Mouse (Mus musculus): ENCODE data around the gene Hspa5. TPM values are rescaled to one million over a fixed set of nuclear protein-coding genes. Genes with fewer than 3 reads are reported as not detected.
"Not testable (repeated sequence)": the region's sequence is repeated elsewhere in the genome, so short reads cannot be mapped to it uniquely, and the experiment has no call there.

Gene Hspa5
- polyA plus RNA-seq, 1 experiment from 2014 or later, result 937 TPM

DNA sequence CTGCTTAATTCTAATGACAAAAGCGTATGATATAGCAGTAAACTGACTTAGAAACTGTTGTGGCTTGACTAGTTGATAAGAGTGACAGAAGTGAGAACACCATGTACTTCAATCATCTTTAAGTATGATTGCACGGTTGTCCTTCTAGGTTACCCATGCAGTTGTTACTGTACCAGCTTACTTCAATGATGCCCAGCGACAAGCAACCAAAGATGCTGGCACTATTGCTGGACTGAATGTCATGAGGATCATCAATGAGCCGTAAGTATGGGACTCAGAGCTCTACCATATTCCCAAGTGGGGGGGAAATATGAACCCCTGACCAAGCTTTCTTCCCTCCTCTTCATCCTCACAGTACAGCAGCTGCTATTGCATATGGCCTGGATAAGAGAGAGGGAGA, 1.9 kb downstream of the Hspa5 start:
- peak overlapping the region; percentile 96 for H3K4me3 ChIP-seq
- no peak for ATAC-seq (ENCODE audit: low FRiP score, low read depth)
- 90% methylated on average over 4 of the region's 4 CpGs for WGBS
- peak overlapping the region; percentile 98 for H3K9ac ChIP-seq
- peaks cover 56% of the 10 kb centered on the region for H3K36me3 ChIP-seq
- H3K4me1 ChIP-seq, result peaks cover 48% of the 10 kb centered on the region
- H3K27ac ChIP-seq, result no peak overlapping the region
- H3K9me3 ChIP-seq, result no peaks in the 10 kb centered on the region
- H3K27me3 ChIP-seq, result no peaks in the 10 kb centered on the region
- H3K4me2 ChIP-seq (replicated peaks), result peak overlapping the region; percentile 71

DNA sequence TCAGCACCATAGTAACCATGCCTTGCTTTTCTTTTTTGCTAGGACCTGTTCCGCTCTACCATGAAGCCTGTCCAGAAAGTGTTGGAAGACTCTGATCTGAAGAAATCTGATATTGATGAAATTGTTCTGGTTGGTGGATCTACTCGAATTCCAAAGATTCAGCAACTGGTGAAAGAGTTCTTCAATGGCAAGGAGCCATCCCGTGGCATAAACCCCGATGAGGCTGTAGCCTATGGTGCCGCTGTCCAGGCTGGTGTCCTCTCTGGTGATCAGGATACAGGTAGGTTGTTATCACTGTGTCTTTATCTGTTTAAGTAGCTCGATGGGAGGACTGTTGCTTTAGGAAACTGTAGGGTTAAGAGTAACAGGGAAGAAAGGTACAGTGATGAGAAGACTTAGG, 2.7 kb downstream of the Hspa5 start:
- no peaks in the 10 kb centered on the region for H3K9me3 ChIP-seq
- H3K4me3 ChIP-seq, result peak overlapping the region; percentile 96
- WGBS, result 89% methylated on average over 6 of the region's 6 CpGs
- no peaks in the 10 kb centered on the region for H3K27me3 ChIP-seq
- no peak overlapping the region for H3K27ac ChIP-seq
- 0 out of 2 replicates have a peak overlapping the region, but pooled peaks have one; percentile 98 for H3K9ac ChIP-seq
- peaks cover 64% of the 10 kb centered on the region for H3K36me3 ChIP-seq
- H3K4me2 ChIP-seq (replicated peaks), result peak overlapping the region; percentile 71
- H3K4me1 ChIP-seq, result peaks cover 48% of the 10 kb centered on the region
- ATAC-seq (ENCODE audit: low FRiP score, low read depth), result no peak

DNA sequence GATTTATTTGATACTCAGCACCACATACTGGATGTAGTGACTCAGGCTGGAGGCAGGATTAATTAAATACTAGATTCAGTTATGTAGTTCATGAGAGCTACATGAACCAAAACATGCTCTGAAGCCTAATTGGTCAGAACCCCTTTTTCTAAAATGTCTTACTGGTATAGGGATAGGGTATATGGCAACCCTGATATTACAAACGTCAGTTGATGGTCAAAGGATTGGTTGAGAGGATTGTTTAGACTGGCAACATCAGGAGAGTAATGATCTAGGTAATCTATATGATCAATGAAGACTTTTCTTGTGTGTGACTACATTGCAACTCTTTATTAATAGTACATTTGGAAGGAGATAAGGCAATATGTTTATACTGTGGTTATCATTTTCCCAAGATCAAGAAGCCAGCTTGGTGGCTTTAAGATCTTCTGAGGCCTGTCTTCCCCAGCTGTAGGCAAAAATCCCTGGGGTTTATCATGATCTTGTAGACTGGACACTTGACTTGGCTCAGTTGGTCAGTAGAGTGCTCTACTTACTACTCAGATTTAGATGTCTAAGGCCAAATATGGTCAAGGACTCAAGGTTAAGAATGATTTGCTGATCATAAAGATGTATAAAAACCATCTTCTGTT, 5.6 kb downstream of the Hspa5 start:
- H3K36me3 ChIP-seq, result peaks cover 88% of the 10 kb centered on the region
- peak overlapping the region; percentile 71 for H3K4me2 ChIP-seq (replicated peaks)
- ATAC-seq (ENCODE audit: low FRiP score, low read depth), result no peak
- no peaks in the 10 kb centered on the region for H3K27me3 ChIP-seq
- WGBS, result 49% methylated on average over 1 of the region's 1 CpGs
- no peak overlapping the region for H3K27ac ChIP-seq
- H3K9me3 ChIP-seq, result no peaks in the 10 kb centered on the region
- peak overlapping the region; percentile 15; the same call in 1 of the 2 replicates for H3K4me3 ChIP-seq
- H3K9ac ChIP-seq, result no peak overlapping the region
- H3K4me1 ChIP-seq, result peaks cover 43% of the 10 kb centered on the region

DNA sequence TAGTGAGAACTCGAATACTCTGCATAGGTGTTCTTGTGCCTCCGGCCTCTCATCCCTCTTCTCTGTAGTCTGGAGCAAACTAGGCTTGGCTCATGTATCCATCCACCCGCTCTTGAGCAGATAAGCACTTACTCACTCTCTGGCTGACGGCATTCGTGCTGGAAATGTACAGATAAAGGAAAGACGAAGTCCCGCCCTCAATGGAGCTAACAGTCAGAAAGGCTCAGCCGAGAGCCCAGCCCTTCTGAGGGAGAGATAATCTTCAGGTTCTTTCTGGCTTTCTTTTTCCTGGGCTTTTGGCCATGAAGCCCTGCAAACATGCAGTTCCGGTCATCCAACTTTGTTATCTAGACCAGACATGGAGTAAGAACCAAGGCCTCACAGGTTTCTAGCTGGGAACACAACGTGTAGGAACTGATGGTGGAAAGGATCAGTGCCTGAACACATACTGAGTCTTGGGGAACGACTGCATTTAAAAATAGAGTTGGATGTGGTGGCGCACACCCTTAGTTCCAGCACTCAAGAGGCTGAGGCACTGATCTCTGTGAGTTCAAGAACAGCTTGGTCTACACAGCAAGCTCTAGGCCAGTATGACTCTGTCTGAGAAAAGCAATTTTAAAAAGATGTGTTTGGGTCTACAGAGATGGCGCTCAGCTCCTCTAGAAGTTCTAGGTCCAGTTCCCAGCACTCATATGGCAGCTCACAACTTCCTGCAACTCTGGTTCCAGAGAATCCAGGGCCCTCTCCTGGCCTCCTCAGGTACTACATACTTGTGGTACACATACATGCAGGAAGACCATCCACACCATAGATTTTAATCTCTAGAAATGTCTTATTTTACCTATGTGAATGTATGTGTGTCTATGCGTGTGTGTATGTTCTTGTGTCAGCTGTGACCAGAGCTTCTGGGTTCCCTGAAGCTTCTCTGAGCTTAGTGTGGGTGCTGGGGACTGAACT, 11.6 kb downstream of the Hspa5 start:
- 92% methylated on average over 14 of the region's 14 CpGs for WGBS
- H3K36me3 ChIP-seq, result peaks cover 87% of the 10 kb centered on the region
- no peak overlapping the region for H3K4me2 ChIP-seq (replicated peaks)
- H3K9ac ChIP-seq, result no peak overlapping the region
- no peak overlapping the region for H3K4me3 ChIP-seq
- H3K9me3 ChIP-seq, result no peaks in the 10 kb centered on the region
- H3K27me3 ChIP-seq, result no peaks in the 10 kb centered on the region
- no peak for ATAC-seq (ENCODE audit: low FRiP score, low read depth)
- no peaks in the 10 kb centered on the region for H3K4me1 ChIP-seq
- H3K27ac ChIP-seq, result no peak overlapping the region

DNA sequence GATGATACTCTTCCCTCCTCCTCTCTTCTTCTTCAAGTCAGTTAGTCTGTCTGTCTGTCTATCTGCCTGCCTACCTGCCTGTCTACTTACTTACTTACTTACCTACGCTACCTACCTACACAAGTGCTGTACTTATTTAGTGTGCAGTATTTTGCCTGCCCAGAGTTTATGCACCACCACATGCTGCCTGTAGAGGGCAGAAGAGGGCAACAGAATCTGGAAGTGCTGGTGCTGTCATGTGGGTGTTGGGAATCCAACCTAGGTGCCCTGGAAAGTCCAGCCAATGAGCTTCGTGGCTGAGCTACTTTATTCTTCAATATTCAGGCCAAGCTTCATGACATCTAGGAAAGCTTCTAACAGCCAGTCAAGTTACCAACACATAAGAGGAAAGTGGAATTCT, 12.3 kb downstream of the Hspa5 start:
- Histone ChIP-seq H3K27me3 (no peaks in the 10 kb centered on the region), H3K9ac (no peak overlapping the region), H3K4me1 (no peaks in the 10 kb centered on the region), H3K36me3 (peaks cover 85% of the 10 kb centered on the region), H3K4me3 (no peak overlapping the region), H3K27ac (no peak overlapping the region), H3K9me3 (no peaks in the 10 kb centered on the region), H3K4me2 (replicated peaks) (no peak overlapping the region)
- ATAC-seq (ENCODE audit: low FRiP score, low read depth), result no peak
- WGBS, result 82% methylated on average over 2 of the region's 2 CpGs

DNA sequence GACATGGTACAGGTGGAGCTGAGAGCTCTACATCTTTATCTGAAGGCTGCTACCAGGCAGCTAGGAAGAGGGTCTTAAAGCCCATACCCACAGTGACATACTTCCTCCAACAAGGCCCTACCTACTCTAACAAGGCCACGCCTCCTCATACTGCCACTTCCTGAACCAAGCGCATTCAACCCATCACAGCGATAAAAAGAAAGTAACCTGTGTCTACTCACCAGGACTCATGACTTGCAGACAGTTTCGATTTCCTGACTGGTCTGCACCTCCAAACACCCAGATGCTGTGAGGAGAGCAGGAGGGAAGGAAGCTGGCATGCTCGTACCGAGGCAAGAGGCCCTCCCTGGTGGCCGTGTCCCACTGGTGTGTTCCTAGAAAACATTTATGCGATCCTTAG, 18.5 kb downstream of the Hspa5 start:
- H3K9me3 ChIP-seq, result no peaks in the 10 kb centered on the region
- no peak for ATAC-seq (ENCODE audit: low FRiP score, low read depth)
- H3K27ac ChIP-seq, result no peak overlapping the region
- H3K4me2 ChIP-seq (replicated peaks), result no peak overlapping the region
- no peaks in the 10 kb centered on the region for H3K27me3 ChIP-seq
- no peak overlapping the region for H3K9ac ChIP-seq
- no peaks in the 10 kb centered on the region for H3K4me1 ChIP-seq
- 93% methylated on average over 8 of the region's 8 CpGs for WGBS
- H3K4me3 ChIP-seq, result no peak overlapping the region
- peaks cover 57% of the 10 kb centered on the region for H3K36me3 ChIP-seq

DNA sequence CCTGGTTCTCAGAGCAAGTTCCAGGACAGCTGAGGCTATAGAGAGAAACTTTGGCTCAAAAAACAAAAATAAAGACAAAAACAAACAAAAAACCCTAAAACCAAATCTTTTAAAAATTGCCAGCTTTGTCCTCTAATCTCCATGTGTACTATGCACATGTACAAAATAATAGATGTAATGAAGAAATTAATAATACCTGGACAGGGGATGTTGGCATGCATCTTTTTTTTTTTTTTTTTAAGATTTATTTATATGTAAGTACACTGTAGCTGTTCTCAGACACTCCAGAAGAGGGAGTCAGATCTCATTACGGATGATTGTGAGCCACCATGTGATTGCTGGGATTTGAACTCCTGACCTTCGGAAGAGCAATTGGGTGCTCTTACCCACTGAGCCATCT, 20.8 kb downstream of the Hspa5 start:
- not testable (repeated sequence) for H3K4me1 ChIP-seq; H3K4me3 ChIP-seq; ATAC-seq (ENCODE audit: low FRiP score, low read depth); H3K9ac ChIP-seq; H3K27me3 ChIP-seq; H3K4me2 ChIP-seq (replicated peaks); H3K27ac ChIP-seq; H3K9me3 ChIP-seq
- H3K36me3 ChIP-seq, result peaks cover 52% of the 10 kb centered on the region
- WGBS, result 90% methylated on average over 2 of the region's 2 CpGs

DNA sequence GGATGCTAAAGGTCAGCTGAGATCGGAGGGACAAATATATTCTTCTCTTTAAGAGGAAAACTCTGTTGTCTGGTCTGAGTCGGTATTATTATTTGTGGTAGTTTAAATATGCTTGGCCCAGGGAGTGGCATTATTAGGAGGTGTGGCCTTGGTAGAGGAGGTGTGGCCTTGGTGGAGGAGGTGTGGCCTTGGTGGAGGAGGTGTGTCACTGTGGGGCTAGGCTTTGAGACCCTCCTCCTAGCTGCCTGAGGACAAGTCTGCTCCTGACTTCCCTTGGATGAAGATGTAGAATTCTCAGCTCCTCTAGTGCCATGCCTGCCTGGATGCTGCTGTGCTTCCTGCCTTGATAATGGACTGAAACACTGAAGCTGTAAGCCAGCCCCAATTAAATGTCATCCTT, 22.7 kb downstream of the Hspa5 start:
- Histone ChIP-seq H3K4me2 (replicated peaks) (no peak overlapping the region), H3K27me3 (no peaks in the 10 kb centered on the region), H3K4me1 (peaks cover 12% of the 10 kb centered on the region), H3K9me3 (no peaks in the 10 kb centered on the region), H3K4me3 (no peak overlapping the region), H3K36me3 (peaks cover 41% of the 10 kb centered on the region), H3K27ac (no peak overlapping the region), H3K9ac (no peak overlapping the region)
- 89% methylated on average over 2 of the region's 2 CpGs for WGBS
- no peak for ATAC-seq (ENCODE audit: low FRiP score, low read depth)

DNA sequence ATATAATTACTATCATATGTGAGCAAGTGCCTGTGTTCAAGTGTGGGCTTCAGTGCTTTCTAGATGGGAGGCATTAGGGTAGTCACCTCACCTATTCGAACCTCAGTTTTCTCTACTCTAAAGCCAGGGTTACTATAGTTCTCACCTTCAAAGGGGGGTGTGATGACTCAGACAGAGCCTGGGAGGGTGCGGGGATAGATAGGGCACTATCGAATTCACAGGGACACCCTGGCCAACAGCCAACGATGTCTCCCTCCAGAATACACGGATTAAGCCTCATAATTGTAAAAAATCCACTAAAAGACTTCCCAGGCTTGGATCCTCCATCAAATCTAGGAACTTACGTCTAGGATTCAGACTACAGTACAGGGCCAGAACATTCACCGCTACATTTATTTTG, 23.7 kb downstream of the Hspa5 start:
- no peak for ATAC-seq (ENCODE audit: low FRiP score, low read depth)
- no peak overlapping the region for H3K4me2 ChIP-seq (replicated peaks)
- peaks cover 33% of the 10 kb centered on the region for H3K36me3 ChIP-seq
- H3K9me3 ChIP-seq, result no peaks in the 10 kb centered on the region
- H3K27me3 ChIP-seq, result no peaks in the 10 kb centered on the region
- 84% methylated on average over 7 of the region's 7 CpGs for WGBS
- H3K9ac ChIP-seq, result no peak overlapping the region
- no peak overlapping the region for H3K4me3 ChIP-seq
- peaks cover 18% of the 10 kb centered on the region for H3K4me1 ChIP-seq
- no peak overlapping the region; the same call in 1 of the 2 replicates for H3K27ac ChIP-seq

DNA sequence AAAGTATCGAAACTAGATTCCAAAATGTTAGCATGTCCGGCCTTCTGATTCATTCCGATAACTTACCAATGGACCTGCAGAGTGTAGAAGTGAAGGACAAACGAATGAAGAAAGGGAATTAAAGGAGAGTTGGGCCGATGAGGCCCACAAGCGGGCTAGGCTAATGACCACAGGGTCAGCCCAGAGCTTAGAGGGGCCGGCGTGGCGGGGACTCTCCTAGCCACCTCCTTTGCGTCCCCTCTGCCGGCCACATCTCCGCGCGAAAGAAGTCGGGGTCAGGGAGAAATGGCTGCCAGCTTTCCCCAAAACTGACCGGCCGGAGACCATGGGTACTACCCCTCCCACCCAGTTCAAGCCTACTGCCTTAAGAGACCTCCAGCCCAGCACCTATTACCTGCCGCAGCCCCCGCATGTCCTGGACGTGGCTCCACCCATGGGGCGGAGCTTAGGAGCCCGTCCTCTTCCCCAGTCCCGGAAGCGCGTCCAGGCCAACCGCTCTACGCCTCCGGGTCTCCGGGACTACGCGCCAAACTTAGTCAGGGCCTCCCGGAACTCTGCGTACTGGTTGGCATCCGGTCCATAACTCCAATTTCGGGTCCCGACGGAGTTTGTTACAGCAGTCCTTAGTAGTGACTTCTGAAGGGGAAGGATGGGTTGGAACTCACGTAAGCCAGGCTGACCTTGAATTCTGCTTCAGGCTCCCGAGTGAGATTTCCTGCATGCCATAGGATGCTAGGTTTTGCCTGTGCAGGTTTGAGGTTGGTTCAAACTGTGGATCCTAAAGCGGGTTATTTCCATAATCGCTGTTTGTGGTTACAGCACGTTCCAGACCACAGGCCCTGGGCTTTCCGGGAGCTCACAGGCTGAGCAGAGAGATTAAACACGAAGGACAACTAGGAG, 27.8 kb downstream of the Hspa5 start, which contains the start of gene Rabepk:
Gene Rabepk, minus strand, starts transcription at position 556 of the 900 bp plus-strand sequence.
- Histone ChIP-seq H3K27me3 (no peaks in the 10 kb centered on the region), H3K4me3 (peak within 1 kb of the TSS; percentile 70), H3K36me3 (peaks cover 23% of the 10 kb centered on the region), H3K4me1 (peaks cover 31% of the 10 kb centered on the region), H3K9ac (peak within 1 kb of the TSS; percentile 76), H3K9me3 (no peaks in the 10 kb centered on the region), H3K27ac (peak within 1 kb of the TSS; percentile 80), H3K4me2 (replicated peaks) (peak within 1 kb of the TSS; percentile 79)
- WGBS, result 4% methylated on average over 44 of the region's 44 CpGs
- ATAC-seq (ENCODE audit: low FRiP score, low read depth), result peak; percentile 83

DNA sequence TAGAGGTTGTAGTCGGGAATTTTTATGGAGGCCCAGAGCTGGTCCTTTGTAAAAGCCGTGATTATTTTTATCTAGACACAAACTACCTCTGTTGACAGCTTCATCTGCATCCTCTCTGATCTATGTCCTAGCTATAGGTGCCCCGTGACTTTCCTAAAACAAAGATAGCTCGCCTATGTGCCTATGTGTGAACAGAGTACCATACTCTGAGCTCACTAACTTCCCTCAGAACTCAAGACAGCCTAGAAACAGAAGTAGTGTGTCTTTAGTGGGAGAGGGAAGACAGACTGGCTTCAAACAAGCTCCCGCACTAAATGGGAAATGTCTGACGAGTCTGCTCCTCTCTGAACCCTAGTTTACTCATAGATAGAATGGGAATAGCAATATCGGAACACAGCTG, 28.6 kb downstream of the Hspa5 start:
- H3K4me2 ChIP-seq (replicated peaks), result peak overlapping the region; percentile 79
- 80% methylated on average over 7 of the region's 7 CpGs for WGBS
- H3K27ac ChIP-seq, result 0 out of 2 replicates have a peak overlapping the region, but pooled peaks have one; percentile 80
- H3K9ac ChIP-seq, result no peak overlapping the region
- peak overlapping the region; percentile 70; the same call in 1 of the 2 replicates for H3K4me3 ChIP-seq
- no peaks in the 10 kb centered on the region for H3K27me3 ChIP-seq
- H3K36me3 ChIP-seq, result peaks cover 19% of the 10 kb centered on the region
- no peak for ATAC-seq (ENCODE audit: low FRiP score, low read depth)
- peaks cover 31% of the 10 kb centered on the region for H3K4me1 ChIP-seq
- H3K9me3 ChIP-seq, result no peaks in the 10 kb centered on the region
